Mouse (Mus musculus): ENCODE measurements around the gene Myh6. TPM values are rescaled to one million over a fixed set of nuclear protein-coding genes. Genes with fewer than 3 reads are reported as not detected.

The Myh6 gene
- 0.69 and 2.9 TPM in 2 replicates for polyA plus RNA-seq (2015; fragmentation: Nextera tagmentation; extraction: Ambion mirVana)

- Histone ChIP-seq H3K27ac (no peak within 1 kb of the TSS), H3K9ac (no peak within 1 kb of the TSS), H3K4me2 (no peak within 1 kb of the TSS), H3K9me3 (replicated peaks) (no peaks in the 10 kb centered on the region), H3K4me3 (replicated peaks) (no peak within 1 kb of the TSS), H3K36me3 (no peaks in the 10 kb centered on the region), H3K27me3 (0 out of 2 replicates have a peak, but pooled peaks cover 4% of the 10 kb centered on the region), H3K4me1 (replicated peaks) (no peaks in the 10 kb centered on the region)
- ATAC-seq (ENCODE audit: low read depth) (no peak), DNase-seq (no peak)
- 45% methylated on average over 7 of the region's 7 CpGs for WGBS (ENCODE audit: insufficient replicate concordance)
Measured at GRCm38 (mm10) chr14:54966320-54966977, at the start of gene Myh6. TSS of gene Myh6 (minus strand) at chr14:54966927.

GRCm38 (mm10) chr14:55015767-55016111 is 49.0 kb upstream of the Myh6 start:
- under 1% methylated on average over 17 of the region's 17 CpGs for WGBS (ENCODE audit: insufficient replicate concordance)
- ATAC-seq (ENCODE audit: low read depth) (no peak), DNase-seq (no peak)
- peak overlapping the region; percentile 77 for H3K4me3 ChIP-seq (replicated peaks)
- H3K9ac ChIP-seq = peak overlapping the region; percentile 83
- no peaks in the 10 kb centered on the region for H3K9me3 ChIP-seq (replicated peaks)
- no peaks in the 10 kb centered on the region for H3K27me3 ChIP-seq
- peak overlapping the region; percentile 82 for H3K27ac ChIP-seq
- peaks cover 29% of the 10 kb centered on the region for H3K36me3 ChIP-seq
- H3K4me1 ChIP-seq (replicated peaks) = peaks cover 20% of the 10 kb centered on the region
- peak overlapping the region; percentile 78 for H3K4me2 ChIP-seq

- Histone ChIP-seq H3K27me3 (no peaks in the 10 kb centered on the region), H3K4me2 (peak within 1 kb of the TSS; percentile 89), H3K4me3 (replicated peaks) (peak within 1 kb of the TSS; percentile 77), H3K9ac (peak within 1 kb of the TSS; percentile 83), H3K4me1 (replicated peaks) (peaks cover 20% of the 10 kb centered on the region), H3K27ac (peak within 1 kb of the TSS; percentile 84), H3K36me3 (peaks cover 23% of the 10 kb centered on the region), H3K9me3 (replicated peaks) (no peaks in the 10 kb centered on the region)
- WGBS (ENCODE audit: insufficient replicate concordance) = under 1% methylated on average over 36 of the region's 36 CpGs
- DNase-seq (peak; percentile 94), ATAC-seq (ENCODE audit: low read depth) (peak; percentile 94)
Measured at GRCm38 (mm10) chr14:55014991-55015766, 48.5 kb upstream of the Myh6 start, which contains the start of gene Ngdn. TSS of gene Ngdn (plus strand) at chr14:55015454.

- Histone ChIP-seq H3K4me3 (replicated peaks) (peak overlapping the region; percentile 77), H3K27ac (peak overlapping the region; percentile 84), H3K36me3 (peaks cover 20% of the 10 kb centered on the region), H3K9ac (peak overlapping the region; percentile 78), H3K4me2 (peak overlapping the region; percentile 89), H3K9me3 (replicated peaks) (no peaks in the 10 kb centered on the region), H3K27me3 (no peaks in the 10 kb centered on the region), H3K4me1 (replicated peaks) (peaks cover 20% of the 10 kb centered on the region)
- 1% methylated on average over 27 of the region's 27 CpGs for WGBS (ENCODE audit: insufficient replicate concordance)
- ATAC-seq (ENCODE audit: low read depth) = peak; percentile 51
- DNase-seq = no peak
Measured at GRCm38 (mm10) chr14:55014591-55014990, 47.9 kb upstream of the Myh6 start.

GRCm38 (mm10) chr14:55011116-55011515 is 44.4 kb upstream of the Myh6 start:
- H3K4me3 ChIP-seq (replicated peaks) = no peak overlapping the region
- no peak for DNase-seq
- WGBS (ENCODE audit: insufficient replicate concordance) = 54% methylated on average over 4 of the region's 4 CpGs
- no peaks in the 10 kb centered on the region for H3K36me3 ChIP-seq
- H3K27ac ChIP-seq = no peak overlapping the region
- H3K4me2 ChIP-seq = no peak overlapping the region
- H3K9me3 ChIP-seq (replicated peaks) = no peaks in the 10 kb centered on the region
- peaks cover 9% of the 10 kb centered on the region for H3K4me1 ChIP-seq (replicated peaks)
- ATAC-seq (ENCODE audit: low read depth) = no peak
- no peaks in the 10 kb centered on the region for H3K27me3 ChIP-seq
- H3K9ac ChIP-seq = no peak overlapping the region

GRCm38 (mm10) chr14:55008417-55008816 is 41.7 kb upstream of the Myh6 start:
- DNase-seq (no peak), ATAC-seq (ENCODE audit: low read depth) (no peak)
- Histone ChIP-seq H3K4me2 (no peak overlapping the region), H3K4me3 (replicated peaks) (no peak overlapping the region), H3K9ac (no peak overlapping the region), H3K27me3 (no peaks in the 10 kb centered on the region), H3K27ac (no peak overlapping the region), H3K36me3 (no peaks in the 10 kb centered on the region), H3K4me1 (replicated peaks) (peaks cover 14% of the 10 kb centered on the region), H3K9me3 (replicated peaks) (no peaks in the 10 kb centered on the region)
- 69% methylated on average over 8 of the region's 8 CpGs for WGBS (ENCODE audit: insufficient replicate concordance)

- Histone ChIP-seq H3K27me3 (no peaks in the 10 kb centered on the region), H3K4me3 (replicated peaks) (no peak overlapping the region), H3K9me3 (replicated peaks) (no peaks in the 10 kb centered on the region), H3K36me3 (no peaks in the 10 kb centered on the region), H3K4me2 (no peak overlapping the region), H3K27ac (no peak overlapping the region), H3K9ac (no peak overlapping the region), H3K4me1 (replicated peaks) (peaks cover 22% of the 10 kb centered on the region)
- DNase-seq (no peak), ATAC-seq (ENCODE audit: low read depth) (no peak)
- WGBS (ENCODE audit: insufficient replicate concordance) = 70% methylated on average over 9 of the region's 9 CpGs
Measured at GRCm38 (mm10) chr14:55007120-55007908, 40.6 kb upstream of the Myh6 start.

- Histone ChIP-seq H3K27ac (no peak overlapping the region), H3K9me3 (replicated peaks) (no peaks in the 10 kb centered on the region), H3K9ac (no peak overlapping the region), H3K4me3 (replicated peaks) (no peak overlapping the region), H3K36me3 (no peaks in the 10 kb centered on the region), H3K4me1 (replicated peaks) (peaks cover 24% of the 10 kb centered on the region), H3K27me3 (no peaks in the 10 kb centered on the region), H3K4me2 (no peak overlapping the region)
- ATAC-seq (ENCODE audit: low read depth) (no peak), DNase-seq (no peak)
- 46% methylated on average over 3 of the region's 3 CpGs for WGBS (ENCODE audit: insufficient replicate concordance)
Measured at GRCm38 (mm10) chr14:55006541-55006940, 39.8 kb upstream of the Myh6 start.

- ATAC-seq (ENCODE audit: low read depth) (no peak), DNase-seq (no peak)
- Histone ChIP-seq H3K4me3 (replicated peaks) (no peak overlapping the region), H3K27ac (no peak overlapping the region), H3K9ac (no peak overlapping the region), H3K4me2 (no peak overlapping the region), H3K36me3 (no peaks in the 10 kb centered on the region), H3K27me3 (no peaks in the 10 kb centered on the region), H3K9me3 (replicated peaks) (no peaks in the 10 kb centered on the region), H3K4me1 (replicated peaks) (peaks cover 24% of the 10 kb centered on the region)
- WGBS (ENCODE audit: insufficient replicate concordance) = 71% methylated on average over 8 of the region's 8 CpGs
Measured at GRCm38 (mm10) chr14:55005967-55006366, 39.2 kb upstream of the Myh6 start.

- WGBS (ENCODE audit: insufficient replicate concordance) = 74% methylated on average over 2 of the region's 2 CpGs
Measured at GRCm38 (mm10) chr14:55005506-55005905, 38.8 kb upstream of the Myh6 start.

More at GRCm38 (mm10) chr14:55005506-55005905, 38.8 kb upstream of the Myh6 start:
- H3K9ac ChIP-seq = no peak overlapping the region
- no peak overlapping the region for H3K27ac ChIP-seq
- H3K4me3 ChIP-seq (replicated peaks) = no peak overlapping the region
- DNase-seq (no peak), ATAC-seq (ENCODE audit: low read depth) (no peak)
- peaks cover 24% of the 10 kb centered on the region for H3K4me1 ChIP-seq (replicated peaks)
- H3K4me2 ChIP-seq = no peak overlapping the region
- H3K27me3 ChIP-seq = no peaks in the 10 kb centered on the region
- no peaks in the 10 kb centered on the region for H3K36me3 ChIP-seq
- no peaks in the 10 kb centered on the region for H3K9me3 ChIP-seq (replicated peaks)

Measured in liver, embryonic 13.5 days (tissue).